Mouse (Mus musculus) lung, postnatal 0 days (tissue): Measurements from ENCODE around the gene Extl2.

Experiments used
- CTCF ChIP-seq: IDR thresholded peaks from 2 replicates; pipeline ENCODE4 v1.5.1; 2016; ENCODE audit warnings: antibody characterized with exemption, mild to moderate bottlenecking
- EP300 ChIP-seq: IDR thresholded peaks from 2 replicates; pipeline ENCODE4 v1.6.1; 2016; ENCODE audit warnings: antibody characterized with exemption, mild to moderate bottlenecking, control low read depth

- TF ChIP-seq EP300 (no peak), CTCF (no peak)
Measured at GRCm38 (mm10) chr3:116006284-116006977, 831 bp upstream of the Extl2 start.
